ENCODE assay signal across 26 mouse cellular contexts in the genomic region with DNA sequence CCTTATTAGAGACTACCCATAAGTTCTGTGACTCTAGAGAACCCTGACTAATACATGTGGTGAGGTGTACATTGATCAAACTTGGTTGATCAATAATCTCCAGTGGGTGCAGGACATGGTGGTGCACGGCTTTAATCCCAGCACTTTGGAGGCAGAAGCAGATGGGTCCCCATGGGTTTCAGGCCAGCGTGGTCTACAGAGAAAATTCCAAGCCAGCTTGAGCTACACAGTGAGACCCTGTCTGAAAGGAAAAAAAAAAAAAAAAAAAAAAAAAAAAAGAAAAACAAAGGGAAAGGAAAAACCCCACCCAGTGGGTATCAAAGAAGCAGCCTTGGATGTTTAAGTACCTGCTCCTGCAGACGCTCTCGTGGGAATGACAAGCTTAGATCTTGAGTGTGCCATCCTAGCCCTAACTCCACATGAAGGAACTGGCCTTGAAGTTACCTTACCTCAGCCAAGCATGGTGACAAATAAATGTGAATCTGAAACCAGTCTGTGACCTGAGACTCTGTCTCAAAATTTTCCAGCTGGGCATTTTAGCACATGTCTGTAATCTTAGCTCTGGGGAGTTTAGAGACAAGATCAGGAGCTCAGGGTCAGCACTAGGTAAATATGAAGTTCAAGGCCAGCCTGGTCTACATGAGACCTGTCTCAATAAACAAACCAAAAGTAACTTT. TPM values are rescaled to one million over a fixed set of nuclear protein-coding genes. Genes with fewer than 3 reads are reported as not detected.
DNase-seq lines count a peak whose midpoint lies in the region; ATAC-seq and TF ChIP-seq lines count a peak whose summit lies in the region.
"Had no signal": no experiment of that assay in that cellular context is flagged by ENCODE, and none has a peak within 500 bp of the region (broad histone marks: within the 10 kb centered on the region; RNA-seq: fewer than 3 reads in every experiment).

No protein-coding gene starts in this region.

- no peak for DNase-seq in gastrocnemius, adult 2 months
- DNase-seq in gastrocnemius, postnatal 25 days = no peak
- peak; percentile 25 for DNase-seq in liver, adult 2 months (ENCODE audit: extremely low read depth, low read depth, low spot score)
- DNase-seq in liver, postnatal 0 days = no peak
- peak; percentile 73 for DNase-seq in skeletal muscle tissue, adult 2 months (ENCODE audit: low read depth, low spot score)
- no peak for DNase-seq in forebrain, embryonic 10.5 days (ENCODE audit: extremely low spot score, low spot score)
- DNase-seq: adrenal gland, adult 8-10 months; adrenal gland, postnatal 14 days; adrenal gland, postnatal 36 days; B cell, adult 2 months; cerebellum, adult 11-12 months; cerebellum, adult 2 months; cerebellum, adult 9-10 months; cerebellum, postnatal 10 days; cerebellum, postnatal 25 days had no signal

- ATAC-seq in liver, postnatal 0 days = no peak
- ATAC-seq: activated CD4-positive, CD25-positive, alpha-beta regulatory T cell, adult 4 months; CD4-positive, CD25-positive, alpha-beta regulatory T cell, adult 4 months; forebrain, embryonic 14.5 days; forebrain, embryonic 16.5 days; Patski had no signal

- no peaks in the 10 kb centered on the region for H3K36me3 ChIP-seq in liver, adult 2 months (ENCODE audit: control insufficient read depth, insufficient read depth, low read length)
- no peaks in the 10 kb centered on the region for H3K36me3 ChIP-seq in liver, postnatal 0 days (replicated peaks; ENCODE audit: insufficient read depth, low read length)
- no peaks in the 10 kb centered on the region for H3K36me3 ChIP-seq in forebrain, embryonic 10.5 days (replicated peaks)
- H3K36me3 ChIP-seq: embryonic facial prominence, embryonic 10.5 days; embryonic facial prominence, embryonic 12.5 days; forebrain, embryonic 12.5 days; G1E had no signal

- no peak overlapping the region for H3K4me3 ChIP-seq in gastrocnemius, adult 2 months
- H3K4me3 ChIP-seq in liver, adult 2 months (ENCODE audit: insufficient read depth, low read depth, low read length) = no peak overlapping the region
- no peak overlapping the region for H3K4me3 ChIP-seq in liver, postnatal 0 days (ENCODE audit: low read depth, low read length)
- H3K4me3 ChIP-seq in forebrain, embryonic 10.5 days = no peak overlapping the region
- H3K4me3 ChIP-seq: embryonic facial prominence, embryonic 10.5 days; embryonic facial prominence, embryonic 12.5 days; forebrain, embryonic 12.5 days had no signal

- TF ChIP-seq POLR2A in liver, adult 2 months (IDR thresholded peaks at IDR 0.05; ENCODE audit: extremely low read depth, insufficient read depth, low read length) = no peak

- no peaks in the 10 kb centered on the region for H3K27me3 ChIP-seq in liver, adult 2 months (ENCODE audit: control insufficient read depth, insufficient read depth, low read length)
- no peaks in the 10 kb centered on the region for H3K27me3 ChIP-seq in liver, postnatal 0 days (ENCODE audit: insufficient read depth, low read length)
- no peaks in the 10 kb centered on the region for H3K27me3 ChIP-seq in forebrain, embryonic 10.5 days (ENCODE audit: poor library complexity, severe bottlenecking)
- H3K27me3 ChIP-seq: embryonic facial prominence, embryonic 12.5 days; forebrain, embryonic 12.5 days; Patski had no signal

- intact Hi-C loops in gastrocnemius, adult 2 months (cut with DNase I) = no loop called here

- WGBS in liver, adult 2 months = 84% methylated on average over 4 of the region's 4 CpGs
- 66% methylated on average over 4 of the region's 4 CpGs for WGBS in liver, postnatal 0 days (ENCODE audit: insufficient replicate concordance)
- 77% methylated on average over 4 of the region's 4 CpGs for WGBS in forebrain, embryonic 10.5 days

- peak overlapping the region; percentile 78 for H3K27ac ChIP-seq in gastrocnemius, adult 2 months
- H3K27ac ChIP-seq in liver, adult 2 months (replicated peaks; ENCODE audit: insufficient read depth, low read depth, low read length) = no peak overlapping the region
- no peak overlapping the region for H3K27ac ChIP-seq in liver, postnatal 0 days (ENCODE audit: low read depth)
- H3K27ac ChIP-seq in forebrain, embryonic 10.5 days = no peak overlapping the region
- H3K27ac ChIP-seq: embryonic facial prominence, embryonic 10.5 days; embryonic facial prominence, embryonic 12.5 days; forebrain, embryonic 12.5 days had no signal

- H3K79me2 ChIP-seq in liver, adult 2 months (ENCODE audit: control insufficient read depth, insufficient read depth, low read length) = no peaks in the 10 kb centered on the region

- no peak overlapping the region for H3K4me2 ChIP-seq in liver, postnatal 0 days (ENCODE audit: low read depth, low read length)
- H3K4me2 ChIP-seq: embryonic facial prominence, embryonic 12.5 days; forebrain, embryonic 12.5 days had no signal

- no peak for TF ChIP-seq CTCF in gastrocnemius, adult 2 months (IDR thresholded peaks at IDR 0.05)
- no peak for TF ChIP-seq CTCF in liver, adult 2 months (IDR thresholded peaks at IDR 0.05; ENCODE audit: low read depth, low read length)
- TF ChIP-seq CTCF in liver, postnatal 0 days (IDR thresholded peaks at IDR 0.05; ENCODE audit: low read depth) = no peak

- H3K4me1 ChIP-seq in liver, adult 2 months (ENCODE audit: control insufficient read depth, insufficient read depth, low read length) = peaks cover 11% of the 10 kb centered on the region; the same call in 1 of the 2 replicates
- H3K4me1 ChIP-seq in liver, postnatal 0 days (ENCODE audit: insufficient read depth) = peaks cover 10% of the 10 kb centered on the region
- H3K4me1 ChIP-seq in forebrain, embryonic 10.5 days = no peaks in the 10 kb centered on the region
- H3K4me1 ChIP-seq: embryonic facial prominence, embryonic 10.5 days; embryonic facial prominence, embryonic 12.5 days; forebrain, embryonic 12.5 days had no signal

- H3K9ac ChIP-seq in liver, adult 2 months (ENCODE audit: low read depth, low read length) = no peak overlapping the region
- no peak overlapping the region for H3K9ac ChIP-seq in liver, postnatal 0 days (replicated peaks)
- H3K9ac ChIP-seq: embryonic facial prominence, embryonic 12.5 days; forebrain, embryonic 12.5 days had no signal

- TF ChIP-seq EP300 in liver, postnatal 0 days (IDR thresholded peaks at IDR 0.05; ENCODE audit: low read depth) = no peak

- no peaks in the 10 kb centered on the region for H3K9me3 ChIP-seq in liver, postnatal 0 days (ENCODE audit: low read length)
- no peaks in the 10 kb centered on the region for H3K9me3 ChIP-seq in forebrain, embryonic 10.5 days
- H3K9me3 ChIP-seq: embryonic facial prominence, embryonic 10.5 days; embryonic facial prominence, embryonic 12.5 days; forebrain, embryonic 12.5 days; G1E had no signal

RNA-seq across cellular contexts. Expression of a gene that starts 29.1 kb away (rescaled TPM):
- 1 to 10 TPM; 4.0 to 5.2 TPM for total RNA-seq in gastrocnemius, adult 2 months (2021)
- 1 to 10 TPM; 3.6 to 6.7 TPM for total RNA-seq in gastrocnemius, postnatal 25 days (2021)
- total RNA-seq in liver, adult 2 months (2014; rRNA removed) = 0.74 and 2.1 TPM in 2 replicates
- polyA plus RNA-seq in liver, adult 2 months (2012; rRNA removed) = 1.5 and 1.6 TPM in 2 replicates
- 1.3 and 1.7 TPM in 2 replicates for polyA plus RNA-seq in liver, postnatal 0 days (2015; fragmentation: Nextera tagmentation; extraction: Ambion mirVana)
- 37.4 and 40.7 TPM in 2 replicates for polyA plus RNA-seq in forebrain, embryonic 10.5 days (2016; fragmentation: Nextera tagmentation; extraction: Ambion mirVana)
- polyA plus RNA-seq: G1E had no signal

RNA-seq across cellular contexts. Expression of a gene that starts 45.3 kb away (rescaled TPM):
- 1 to 10 TPM in 1 of 2 experiments, under 1 TPM in 1; 0.59 to 1.0 TPM for total RNA-seq in gastrocnemius, adult 2 months (2021)
- total RNA-seq in gastrocnemius, postnatal 25 days (2021) = 1 to 10 TPM; 1.1 to 1.3 TPM
- 4.6 TPM in 2 replicates for total RNA-seq in liver, adult 2 months (2014; rRNA removed)
- polyA plus RNA-seq in liver, adult 2 months (2012; rRNA removed) = 4.3 and 7.0 TPM in 2 replicates
- polyA plus RNA-seq in liver, postnatal 0 days (2015; fragmentation: Nextera tagmentation; extraction: Ambion mirVana) = 5.4 and 6.0 TPM in 2 replicates
- polyA plus RNA-seq in forebrain, embryonic 10.5 days (2016; fragmentation: Nextera tagmentation; extraction: Ambion mirVana) = 1.3 and 1.5 TPM in 2 replicates

RNA-seq across cellular contexts. Expression of a gene that starts 56.5 kb away (rescaled TPM):
- total RNA-seq in gastrocnemius, adult 2 months (2021) = not detected
- not detected for total RNA-seq in gastrocnemius, postnatal 25 days (2021)
- not detected in 2 replicates for total RNA-seq in liver, adult 2 months (2014; rRNA removed)
- 0.15 TPM in 1 of 2 replicates, not detected in the other for polyA plus RNA-seq in liver, adult 2 months (2012; rRNA removed)
- 0.52 and 0.59 TPM in 2 replicates for polyA plus RNA-seq in liver, postnatal 0 days (2015; fragmentation: Nextera tagmentation; extraction: Ambion mirVana)
- polyA plus RNA-seq in forebrain, embryonic 10.5 days (2016; fragmentation: Nextera tagmentation; extraction: Ambion mirVana) = 0.26 and 0.29 TPM in 2 replicates
- total RNA-seq: adrenal gland, adult 18-20 months; adrenal gland, adult 8-10 months; adrenal gland, postnatal 14 days; adrenal gland, postnatal 36 days had no signal
- polyA plus RNA-seq: cerebellum, adult 2 months; cortical plate, adult 2 months; embryonic facial prominence, embryonic 12.5 days; forebrain, embryonic 12.5 days; forebrain, embryonic 14.5 days; forebrain, embryonic 16.5 days; Patski had no signal

RNA-seq across cellular contexts. Expression of a gene that starts 59.9 kb away (rescaled TPM):
- 10 to 100 TPM; 22.3 to 23.1 TPM for total RNA-seq in gastrocnemius, adult 2 months (2021)
- total RNA-seq in gastrocnemius, postnatal 25 days (2021) = 10 to 100 TPM; 20.5 to 22.3 TPM
- total RNA-seq in liver, adult 2 months (2014; rRNA removed) = 18.4 and 19.1 TPM in 2 replicates
- 22.4 and 27.5 TPM in 2 replicates for polyA plus RNA-seq in liver, adult 2 months (2012; rRNA removed)
- polyA plus RNA-seq in liver, postnatal 0 days (2015; fragmentation: Nextera tagmentation; extraction: Ambion mirVana) = 19.3 and 22.3 TPM in 2 replicates
- 128 and 130 TPM in 2 replicates for polyA plus RNA-seq in forebrain, embryonic 10.5 days (2016; fragmentation: Nextera tagmentation; extraction: Ambion mirVana)

Comparison
In these comparisons a context has a peak if more than half of its experiments do, and no peak if none do; other contexts are left out.
1. DNase-seq: peak in liver, adult 2 months (single experiment) and skeletal muscle tissue, adult 2 months (single experiment); none in gastrocnemius, adult 2 months (single experiment), gastrocnemius, postnatal 25 days (single experiment), liver, postnatal 0 days (single experiment) and forebrain, embryonic 10.5 days (single experiment).